ENCODE assay signal across 12 mouse cellular contexts in the genomic region with DNA sequence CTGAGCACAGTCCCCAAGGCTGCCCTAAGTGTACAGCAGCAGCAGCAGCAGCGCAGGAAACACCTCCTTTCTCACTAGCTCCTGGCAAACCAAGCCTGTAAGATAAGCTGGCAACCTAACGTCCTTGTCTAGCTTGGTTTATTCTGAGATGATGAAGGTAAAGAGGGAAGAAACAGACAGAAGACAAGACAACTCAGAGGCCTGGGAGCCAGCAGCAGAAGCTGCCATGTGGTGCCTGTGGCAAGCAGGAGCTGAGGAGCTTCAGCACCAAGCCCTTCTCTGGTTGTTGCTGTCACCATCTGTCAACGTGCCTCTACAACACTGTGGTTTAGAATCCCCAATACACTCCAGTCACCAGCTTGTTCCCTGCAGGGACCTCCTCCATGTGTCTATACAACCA. TPM values are rescaled to one million over a fixed set of nuclear protein-coding genes. Genes with fewer than 3 reads are reported as not detected.
A peak's percentile ranks its signal among the peaks of the same experiment; 100 is the strongest.
DNase-seq lines count a peak whose midpoint lies in the region; ATAC-seq and TF ChIP-seq lines count a peak whose summit lies in the region.
"Had no signal": no experiment of that assay in that cellular context is flagged by ENCODE, and none has a peak within 500 bp of the region (broad histone marks: within the 10 kb centered on the region; RNA-seq: fewer than 3 reads in every experiment).

No protein-coding gene starts in this region.

- TF ChIP-seq CTCF in heart, postnatal 0 days (IDR thresholded peaks at IDR 0.05; ENCODE audit: low read depth) = no peak
- no peak for TF ChIP-seq CTCF in MEL (IDR thresholded peaks at IDR 0.05 in 2 of 3, conservative IDR thresholded peaks at IDR 0.05 in 1 of 3; ENCODE audit: control insufficient read depth in 1 of 3, insufficient read depth in 1 of 3, low read depth in 2 of 3, low read length in 3 of 3, poor library complexity in 1 of 3, severe bottlenecking in 1 of 3)
- no peak for TF ChIP-seq CTCF in left cerebral cortex, adult 2 months (IDR thresholded peaks at IDR 0.05)

- peak overlapping the region; percentile 24 for H3K27ac ChIP-seq in heart, postnatal 0 days (ENCODE audit: low read depth)
- peak overlapping the region; percentile 41; the same call in 1 of the 2 replicates for H3K27ac ChIP-seq in MEL (ENCODE audit: control insufficient read depth, low read depth, low read length)
- no peak overlapping the region for H3K27ac ChIP-seq in left cerebral cortex, adult 2 months
- H3K27ac ChIP-seq: midbrain, embryonic 12.5 days had no signal

- no peaks in the 10 kb centered on the region for H3K36me3 ChIP-seq in heart, postnatal 0 days (replicated peaks; ENCODE audit: control insufficient read depth, insufficient read depth, low read length)
- peaks cover 0 to 28% of the 10 kb centered on the region in 2 experiments; a peak in 2 of 4 replicates for H3K36me3 ChIP-seq in MEL (ENCODE audit: control insufficient read depth in 1 of 2, insufficient read depth in 2 of 2, low read length in 2 of 2)

- 14% methylated on average over 3 of the region's 3 CpGs for WGBS in heart, postnatal 0 days

- no peak overlapping the region for H3K9ac ChIP-seq in heart, postnatal 0 days (replicated peaks; ENCODE audit: low read depth, low read length)
- H3K9ac ChIP-seq in MEL (ENCODE audit: control insufficient read depth, low read depth, low read length, poor library complexity, severe bottlenecking) = peak overlapping the region; percentile 4; the same call in 1 of the 2 replicates
- H3K9ac ChIP-seq: midbrain, embryonic 12.5 days had no signal

- DNase-seq in cerebellum, adult 8-10 months = no peak
- DNase-seq in heart, postnatal 0 days (ENCODE audit: low spot score) = no peak
- no peak for DNase-seq in heart, adult 8-10 months (ENCODE audit: low spot score)
- DNase-seq in MEL (ENCODE audit: low read depth, low spot score) = peak; percentile 85
- DNase-seq in layer of hippocampus, adult 18-20 months (ENCODE audit: low spot score in 2 of 2) = peak; percentile 11 to 68
- no peak for DNase-seq in left cerebral cortex, adult 2 months (ENCODE audit: extremely low spot score in 1 of 2, low spot score in 2 of 2)
- DNase-seq in adrenal gland, adult (ENCODE audit: inconsistent age in 2 of 2, low spot score in 1 of 2) = no peak
- DNase-seq: gastrocnemius, postnatal 25 days; kidney, adult 8-10 months; thymus, adult 2 months had no signal

- TF ChIP-seq POLR2A in MEL (IDR thresholded peaks at IDR 0.05; ENCODE audit: control insufficient read depth in 1 of 2, insufficient read depth in 1 of 2, low read depth in 1 of 2, low read length in 2 of 2, poor library complexity in 1 of 2) = peak in 1 of 2 experiments; percentile 52; a peak in 2 of 4 replicates

- no peaks in the 10 kb centered on the region for H3K9me3 ChIP-seq in heart, postnatal 0 days (replicated peaks; ENCODE audit: control insufficient read depth, low read length)
- H3K9me3 ChIP-seq in MEL (replicated peaks; ENCODE audit: insufficient read depth, low read length) = no peaks in the 10 kb centered on the region
- H3K9me3 ChIP-seq: midbrain, embryonic 12.5 days had no signal

- H3K79me2 ChIP-seq in MEL (ENCODE audit: control insufficient read depth, insufficient read depth, low read length, poor library complexity) = no peaks in the 10 kb centered on the region

- no peaks in the 10 kb centered on the region for H3K27me3 ChIP-seq in heart, postnatal 0 days (ENCODE audit: control insufficient read depth, insufficient read depth, low read length)
- no peaks in the 10 kb centered on the region for H3K27me3 ChIP-seq in MEL (ENCODE audit: control insufficient read depth in 1 of 2, insufficient read depth in 2 of 2, low read length in 2 of 2)
- H3K27me3 ChIP-seq: midbrain, embryonic 12.5 days had no signal

- H3K4me3 ChIP-seq in heart, postnatal 0 days (ENCODE audit: low read depth, low read length) = no peak overlapping the region
- no peak overlapping the region for H3K4me3 ChIP-seq in MEL (ENCODE audit: control insufficient read depth in 1 of 2, insufficient read depth in 1 of 2, low read depth in 2 of 2, low read length in 2 of 2)
- H3K4me3 ChIP-seq in left cerebral cortex, adult 2 months = no peak overlapping the region
- H3K4me3 ChIP-seq: midbrain, embryonic 12.5 days had no signal

- H3K4me1 ChIP-seq in heart, postnatal 0 days (ENCODE audit: control insufficient read depth, insufficient read depth) = peaks cover 67% of the 10 kb centered on the region
- peaks cover 10 to 28% of the 10 kb centered on the region in 2 experiments for H3K4me1 ChIP-seq in MEL (ENCODE audit: control insufficient read depth in 1 of 2, insufficient read depth in 2 of 2, low read length in 2 of 2)

- 0 out of 2 replicates have a peak, but pooled peaks have one; percentile 27 for ATAC-seq in cerebellum, adult (ENCODE audit: insufficient number of reproducible peaks, low FRiP score, low TSS enrichment)
- ATAC-seq in heart, postnatal 0 days (ENCODE audit: insufficient read depth, low read depth) = no peak

- no peak for TF ChIP-seq EP300 in heart, postnatal 0 days (IDR thresholded peaks at IDR 0.05; ENCODE audit: low read depth)
- TF ChIP-seq EP300 in MEL (IDR thresholded peaks at IDR 0.05; ENCODE audit: low read depth in 1 of 2, low read length in 2 of 2) = peak; percentile 47 to 74

- intact Hi-C loops in left cerebral cortex, adult 2 months (cut with DNase I) = no loop called here

- TF ChIP-seq RAD21 in MEL (IDR thresholded peaks at IDR 0.05; ENCODE audit: low read depth, low read length) = no peak

- H3K4me2 ChIP-seq in heart, postnatal 0 days (ENCODE audit: low read depth, low read length) = no peak overlapping the region
- H3K4me2 ChIP-seq: midbrain, embryonic 12.5 days had no signal

TF ChIP-seq in MEL, 35 proteins besides CTCF, POLR2A, EP300 and RAD21:
- 0 out of 2 replicates have a peak, but pooled peaks have one; percentile 40 for TF ChIP-seq MYC (IDR thresholded peaks at IDR 0.05; ENCODE audit: low read depth, low read length)
- TF ChIP-seq SIN3A (IDR thresholded peaks at IDR 0.05; ENCODE audit: low read length) = no peak
- TF ChIP-seq HCFC1 (IDR thresholded peaks at IDR 0.05; ENCODE audit: low read depth, low read length) = no peak
- TF ChIP-seq ZKSCAN1 (IDR thresholded peaks at IDR 0.05; ENCODE audit: low read depth, low read length) = no peak
- no peak for TF ChIP-seq RCOR1 (IDR thresholded peaks at IDR 0.05; ENCODE audit: low read depth, low read length)
- TF ChIP-seq NRF1 (IDR thresholded peaks at IDR 0.05; ENCODE audit: insufficient read depth, low read depth, low read length, poor library complexity, severe bottlenecking) = no peak
- TF ChIP-seq TCF12 (IDR thresholded peaks at IDR 0.05; ENCODE audit: low read depth, low read length) = 0 out of 2 replicates have a peak, but pooled peaks have one; percentile 19
- 0 out of 2 replicates have a peak, but pooled peaks have one; percentile 4 for TF ChIP-seq NELFE (IDR thresholded peaks at IDR 0.05; ENCODE audit: low read depth, low read length)
- no peak for TF ChIP-seq UBTF (IDR thresholded peaks at IDR 0.05; ENCODE audit: borderline replicate concordance, insufficient read depth, low read depth, low read length)
- peak; percentile 74 for TF ChIP-seq GATA1 (IDR thresholded peaks at IDR 0.05; ENCODE audit: low read depth, low read length)
- TF ChIP-seq MAX (IDR thresholded peaks at IDR 0.05; ENCODE audit: low read length) = no peak
- TF ChIP-seq MXI1 (IDR thresholded peaks at IDR 0.05; ENCODE audit: low read depth, low read length) = peak; percentile 30; the same call in 1 of the 2 replicates
- 0 out of 2 replicates have a peak, but pooled peaks have one; percentile 48 for TF ChIP-seq TBP (IDR thresholded peaks at IDR 0.05; ENCODE audit: low read depth, low read length)

RNA-seq across cellular contexts. Expression of a gene that starts 37.4 kb away (rescaled TPM):
- 70.2 and 89.1 TPM in 2 replicates for total RNA-seq in heart, postnatal 0 days (2014; rRNA removed; ENCODE audit: low replicate concordance)
- polyA plus RNA-seq in heart, postnatal 0 days (2015; fragmentation: Nextera tagmentation; extraction: Ambion mirVana) = 10.4 and 11.7 TPM in 2 replicates
- total RNA-seq in heart, adult 8-10 months (2022) = 10 to 100 TPM; 56.2 to 65.0 (median 58.1) TPM
- 9.1 and 9.3 TPM in 2 replicates for total RNA-seq in MEL (2012; rRNA removed)
- 1 to 10 TPM in 1 of 2 experiments, not detected in 1; 7.4 TPM for polyA plus RNA-seq in MEL (2012; ENCODE audit: insufficient read depth in 1 of 2, insufficient read length in 2 of 2, low read depth in 1 of 2, low replicate concordance in 2 of 2, missing spikeins in 1 of 2)
- total RNA-seq in layer of hippocampus, adult 18-20 months (2021) = 10 to 100 TPM; 13.9 to 15.0 TPM
- total RNA-seq in left cerebral cortex, adult 2 months (2021) = 10 to 100 TPM; 17.6 to 18.8 TPM

Comparison
In these comparisons a context has a peak if more than half of its experiments do, and no peak if none do; other contexts are left out.
1. DNase-seq: peak in MEL (single experiment) and layer of hippocampus, adult 18-20 months (2 of 2); none in cerebellum, adult 8-10 months (single experiment), heart, postnatal 0 days (single experiment), heart, adult 8-10 months (single experiment), left cerebral cortex, adult 2 months (0 of 2) and adrenal gland, adult (0 of 2).